Mouse (Mus musculus): ENCODE results near the gene Gtf2f2. TPM values are rescaled to one million over a fixed set of nuclear protein-coding genes. Genes with fewer than 3 reads are reported as not detected.

Gene Gtf2f2
- polyA plus RNA-seq (2014; fragmentation: Nextera tagmentation; extraction: Ambion mirVana) = 34.7 and 36.7 TPM in 2 replicates

GRCm38 (mm10) chr14:76010102-76011061 lies at the start of gene Gtf2f2:
Gtf2f2 (minus strand) TSS chr14:76010865.
- Histone ChIP-seq H3K4me3 (ENCODE audit: low read depth, low read length) (peak within 1 kb of the TSS; percentile 90), H3K27me3 (ENCODE audit: control insufficient read depth, insufficient read depth, low read length) (no peaks in the 10 kb centered on the region), H3K36me3 (ENCODE audit: control insufficient read depth, insufficient read depth, low read length) (no peaks in the 10 kb centered on the region), H3K4me1 (ENCODE audit: control insufficient read depth, insufficient read depth, low read length) (peaks cover 5% of the 10 kb centered on the region; the same call in 1 of the 2 replicates), H3K9ac (ENCODE audit: low read depth, low read length) (peak within 1 kb of the TSS; percentile 88), H3K4me2 (peak within 1 kb of the TSS; percentile 76), H3K27ac (ENCODE audit: low read depth, low read length) (peak within 1 kb of the TSS; percentile 85), H3K9me3 (replicated peaks; ENCODE audit: control insufficient read depth, low read length) (no peaks in the 10 kb centered on the region)
- WGBS (ENCODE audit: insufficient replicate concordance) = under 1% methylated on average over 67 of the region's 67 CpGs
- ATAC-seq (replicated peaks; ENCODE audit: insufficient number of reproducible peaks, low FRiP score, low TSS enrichment) = peak; percentile 86

- no peak overlapping the region for H3K4me3 ChIP-seq (ENCODE audit: low read depth, low read length)
- 65% methylated on average over 5 of the region's 5 CpGs for WGBS (ENCODE audit: insufficient replicate concordance)
- no peak overlapping the region for H3K4me2 ChIP-seq
- H3K27me3 ChIP-seq (ENCODE audit: control insufficient read depth, insufficient read depth, low read length) = no peaks in the 10 kb centered on the region
- H3K4me1 ChIP-seq (ENCODE audit: control insufficient read depth, insufficient read depth, low read length) = peaks cover 1% of the 10 kb centered on the region
- no peaks in the 10 kb centered on the region for H3K36me3 ChIP-seq (ENCODE audit: control insufficient read depth, insufficient read depth, low read length)
- ATAC-seq (replicated peaks; ENCODE audit: insufficient number of reproducible peaks, low FRiP score, low TSS enrichment) = no peak
- H3K9ac ChIP-seq (ENCODE audit: low read depth, low read length) = no peak overlapping the region
- no peak overlapping the region for H3K27ac ChIP-seq (ENCODE audit: low read depth, low read length)
- no peaks in the 10 kb centered on the region for H3K9me3 ChIP-seq (replicated peaks; ENCODE audit: control insufficient read depth, low read length)
Measured at GRCm38 (mm10) chr14:76059441-76059840, 48.8 kb upstream of the Gtf2f2 start.

- Histone ChIP-seq H3K4me2 (no peak overlapping the region), H3K4me3 (ENCODE audit: low read depth, low read length) (no peak overlapping the region), H3K27me3 (ENCODE audit: control insufficient read depth, insufficient read depth, low read length) (no peaks in the 10 kb centered on the region), H3K36me3 (ENCODE audit: control insufficient read depth, insufficient read depth, low read length) (no peaks in the 10 kb centered on the region), H3K27ac (ENCODE audit: low read depth, low read length) (no peak overlapping the region), H3K9me3 (replicated peaks; ENCODE audit: control insufficient read depth, low read length) (no peaks in the 10 kb centered on the region), H3K4me1 (ENCODE audit: control insufficient read depth, insufficient read depth, low read length) (peaks cover 5% of the 10 kb centered on the region), H3K9ac (ENCODE audit: low read depth, low read length) (no peak overlapping the region)
- ATAC-seq (replicated peaks; ENCODE audit: insufficient number of reproducible peaks, low FRiP score, low TSS enrichment) = no peak
- WGBS (ENCODE audit: insufficient replicate concordance) = 72% methylated on average over 11 of the region's 11 CpGs
Measured at GRCm38 (mm10) chr14:76053726-76054125, 43.1 kb upstream of the Gtf2f2 start.

GRCm38 (mm10) chr14:76051966-76052365 lies 41.3 kb upstream of the Gtf2f2 start:
- Histone ChIP-seq H3K4me3 (ENCODE audit: low read depth, low read length) (no peak overlapping the region), H3K9me3 (replicated peaks; ENCODE audit: control insufficient read depth, low read length) (no peaks in the 10 kb centered on the region), H3K36me3 (ENCODE audit: control insufficient read depth, insufficient read depth, low read length) (no peaks in the 10 kb centered on the region), H3K9ac (ENCODE audit: low read depth, low read length) (no peak overlapping the region), H3K4me2 (no peak overlapping the region), H3K4me1 (ENCODE audit: control insufficient read depth, insufficient read depth, low read length) (peaks cover 5% of the 10 kb centered on the region), H3K27me3 (ENCODE audit: control insufficient read depth, insufficient read depth, low read length) (no peaks in the 10 kb centered on the region), H3K27ac (ENCODE audit: low read depth, low read length) (no peak overlapping the region)
- no peak for ATAC-seq (replicated peaks; ENCODE audit: insufficient number of reproducible peaks, low FRiP score, low TSS enrichment)
- 82% methylated on average over 7 of the region's 7 CpGs for WGBS (ENCODE audit: insufficient replicate concordance)

- H3K9ac ChIP-seq (ENCODE audit: low read depth, low read length) = no peak overlapping the region
- H3K27ac ChIP-seq (ENCODE audit: low read depth, low read length) = no peak overlapping the region
- H3K4me2 ChIP-seq = no peak overlapping the region
- no peak overlapping the region for H3K4me3 ChIP-seq (ENCODE audit: low read depth, low read length)
- H3K9me3 ChIP-seq (replicated peaks; ENCODE audit: control insufficient read depth, low read length) = no peaks in the 10 kb centered on the region
- 33% methylated on average over 1 of the region's 1 CpGs for WGBS (ENCODE audit: insufficient replicate concordance)
- no peaks in the 10 kb centered on the region for H3K36me3 ChIP-seq (ENCODE audit: control insufficient read depth, insufficient read depth, low read length)
- ATAC-seq (replicated peaks; ENCODE audit: insufficient number of reproducible peaks, low FRiP score, low TSS enrichment) = no peak
- no peaks in the 10 kb centered on the region for H3K27me3 ChIP-seq (ENCODE audit: control insufficient read depth, insufficient read depth, low read length)
- H3K4me1 ChIP-seq (ENCODE audit: control insufficient read depth, insufficient read depth, low read length) = no peaks in the 10 kb centered on the region
Measured at GRCm38 (mm10) chr14:76045767-76046166, 35.1 kb upstream of the Gtf2f2 start.

- Histone ChIP-seq H3K9me3 (replicated peaks; ENCODE audit: control insufficient read depth, low read length) (no peaks in the 10 kb centered on the region), H3K4me2 (no peak overlapping the region), H3K27me3 (ENCODE audit: control insufficient read depth, insufficient read depth, low read length) (no peaks in the 10 kb centered on the region), H3K9ac (ENCODE audit: low read depth, low read length) (no peak overlapping the region), H3K27ac (ENCODE audit: low read depth, low read length) (no peak overlapping the region), H3K4me1 (ENCODE audit: control insufficient read depth, insufficient read depth, low read length) (no peaks in the 10 kb centered on the region), H3K36me3 (ENCODE audit: control insufficient read depth, insufficient read depth, low read length) (no peaks in the 10 kb centered on the region), H3K4me3 (ENCODE audit: low read depth, low read length) (no peak overlapping the region)
- ATAC-seq (replicated peaks; ENCODE audit: insufficient number of reproducible peaks, low FRiP score, low TSS enrichment) = no peak
- 56% methylated on average over 3 of the region's 3 CpGs for WGBS (ENCODE audit: insufficient replicate concordance)
Measured at GRCm38 (mm10) chr14:76044164-76044557, 33.5 kb upstream of the Gtf2f2 start.

- Histone ChIP-seq H3K9me3 (replicated peaks; ENCODE audit: control insufficient read depth, low read length) (no peaks in the 10 kb centered on the region), H3K4me1 (ENCODE audit: control insufficient read depth, insufficient read depth, low read length) (no peaks in the 10 kb centered on the region), H3K36me3 (ENCODE audit: control insufficient read depth, insufficient read depth, low read length) (no peaks in the 10 kb centered on the region), H3K27ac (ENCODE audit: low read depth, low read length) (no peak overlapping the region), H3K4me3 (ENCODE audit: low read depth, low read length) (no peak overlapping the region), H3K4me2 (no peak overlapping the region), H3K27me3 (ENCODE audit: control insufficient read depth, insufficient read depth, low read length) (no peaks in the 10 kb centered on the region), H3K9ac (ENCODE audit: low read depth, low read length) (no peak overlapping the region)
- 79% methylated on average over 14 of the region's 14 CpGs for WGBS (ENCODE audit: insufficient replicate concordance)
- no peak for ATAC-seq (replicated peaks; ENCODE audit: insufficient number of reproducible peaks, low FRiP score, low TSS enrichment)
Measured at GRCm38 (mm10) chr14:76043251-76044163, 32.8 kb upstream of the Gtf2f2 start.

- H3K9me3 ChIP-seq (replicated peaks; ENCODE audit: control insufficient read depth, low read length) = no peaks in the 10 kb centered on the region
- H3K4me2 ChIP-seq = no peak overlapping the region
- H3K27me3 ChIP-seq (ENCODE audit: control insufficient read depth, insufficient read depth, low read length) = no peaks in the 10 kb centered on the region
- no peaks in the 10 kb centered on the region for H3K36me3 ChIP-seq (ENCODE audit: control insufficient read depth, insufficient read depth, low read length)
- no peaks in the 10 kb centered on the region for H3K4me1 ChIP-seq (ENCODE audit: control insufficient read depth, insufficient read depth, low read length)
- no peak overlapping the region for H3K4me3 ChIP-seq (ENCODE audit: low read depth, low read length)
- 57% methylated on average over 7 of the region's 7 CpGs for WGBS (ENCODE audit: insufficient replicate concordance)
- no peak for ATAC-seq (replicated peaks; ENCODE audit: insufficient number of reproducible peaks, low FRiP score, low TSS enrichment)
- H3K27ac ChIP-seq (ENCODE audit: low read depth, low read length) = no peak overlapping the region
- H3K9ac ChIP-seq (ENCODE audit: low read depth, low read length) = no peak overlapping the region
Measured at GRCm38 (mm10) chr14:76033221-76033637, 22.6 kb upstream of the Gtf2f2 start.

All from heart, embryonic 11.5 days (tissue).